Mouse (Mus musculus) limb, embryonic 11.5 days (tissue): ENCODE data around the gene Lmln. TPM values are rescaled to one million over a fixed set of nuclear protein-coding genes. Genes with fewer than 3 reads are reported as not detected.
"Not testable (repeated sequence)": the region's sequence is repeated elsewhere in the genome, so short reads cannot be mapped to it uniquely, and the experiment has no call there.

Source experiments
- ATAC-seq: fragments of 200-750 bp; cut with Nextera tagmentation; 2 replicates; pipeline ENCODE4 v1.8.0; 2017; ENCODE audit warnings: low read depth; ENCODE audit not compliant: insufficient number of reproducible peaks, low FRiP score, low TSS enrichment
- DNase-seq: peaks from one replicate; pipeline ENCODE4 v3.0.0-alpha.2; 2015; ENCODE audit warnings: low spot score
- H3K27ac ChIP-seq: fragments of 300-500 bp; sonication (generic); replicated peaks from 2 replicates; pipeline ENCODE4 v1.5.1; 2014; ENCODE audit warnings: low read depth, mild to moderate bottlenecking, low read length
- H3K27me3 ChIP-seq: fragments of 300-500 bp; sonication (generic); 2 replicates; pipeline ENCODE4 v1.6.1; 2014; ENCODE audit warnings: mild to moderate bottlenecking, low read length, mixed read lengths; ENCODE audit not compliant: control insufficient read depth, insufficient read depth
- H3K36me3 ChIP-seq: fragments of 300-500 bp; sonication (generic); 2 replicates; pipeline ENCODE4 v1.6.1; 2014; ENCODE audit warnings: mild to moderate bottlenecking, low read length, moderate library complexity, mixed read lengths; ENCODE audit not compliant: control insufficient read depth, insufficient read depth
- H3K4me1 ChIP-seq: fragments of 300-500 bp; sonication (generic); 2 replicates; pipeline ENCODE4 v1.6.1; 2014; ENCODE audit warnings: low read length, mixed read lengths; ENCODE audit not compliant: control insufficient read depth, insufficient read depth
- H3K4me2 ChIP-seq: fragments of 300-500 bp; sonication (generic); 2 replicates; pipeline ENCODE4 v1.6.1; 2014; ENCODE audit warnings: low read depth, mild to moderate bottlenecking, moderate library complexity; ENCODE audit not compliant: severe bottlenecking
- H3K4me3 ChIP-seq: fragments of 300-500 bp; sonication (generic); 2 replicates; pipeline ENCODE4 v1.5.1; 2014; ENCODE audit warnings: low read depth, low read length
- H3K9ac ChIP-seq: fragments of 300-500 bp; sonication (generic); 2 replicates; pipeline ENCODE4 v1.6.1; 2014; ENCODE audit warnings: mild to moderate bottlenecking, low read length
- H3K9me3 ChIP-seq: fragments of 300-500 bp; sonication (generic); 2 replicates; pipeline ENCODE4 v1.6.1; 2016; ENCODE audit warnings: low read length; ENCODE audit not compliant: control insufficient read depth
- WGBS: fragments of 180-500 bp; shearing (Covaris S2); extraction: QIAGEN DNeasy Blood & Tissue Kit; methylation state at CpG from one replicate; pipeline ENCODE4 v1.1.7; 2014; 5-methylcytosine and 5-hydroxymethylcytosine counted together
- polyA plus RNA-seq: library from polyadenylated mRNA; unstranded; fragments of >200 nt; fragmentation: Nextera tagmentation; extraction: Ambion mirVana; gene quantifications from 2 replicates; pipeline ENCODE4 v1.2.1, GENCODE M21; 2014

Gene Lmln
- polyA plus RNA-seq, 1 experiment from 2014 or later = 2.0 TPM

DNA sequence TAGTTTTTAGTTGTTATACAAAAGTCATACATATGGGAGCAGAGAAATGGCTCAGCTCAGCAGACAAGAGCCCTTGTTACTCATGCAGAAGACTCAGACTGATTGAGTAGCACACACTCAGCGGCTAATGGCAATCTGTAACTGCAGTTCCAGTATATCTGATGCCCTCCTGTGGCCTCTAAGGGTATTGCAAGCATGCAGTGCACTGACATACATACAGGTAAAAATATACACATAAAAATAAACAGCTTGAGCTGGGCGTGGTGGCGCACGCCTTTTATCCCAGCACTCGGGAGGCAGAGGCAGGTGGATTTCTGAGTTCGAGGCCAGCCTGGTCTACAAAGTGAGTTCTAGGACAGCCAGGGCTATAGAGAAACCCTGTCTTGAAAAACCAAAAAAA is 104.0 kb downstream of the Lmln start:
- 64% methylated on average over 6 of the region's 6 CpGs for WGBS
- H3K27ac ChIP-seq, H3K9me3 ChIP-seq, H3K36me3 ChIP-seq, H3K4me3 ChIP-seq, ATAC-seq, H3K9ac ChIP-seq, H3K4me2 ChIP-seq, H3K27me3 ChIP-seq, H3K4me1 ChIP-seq: not testable (repeated sequence)
- DNase-seq = peak; percentile 62

DNA sequence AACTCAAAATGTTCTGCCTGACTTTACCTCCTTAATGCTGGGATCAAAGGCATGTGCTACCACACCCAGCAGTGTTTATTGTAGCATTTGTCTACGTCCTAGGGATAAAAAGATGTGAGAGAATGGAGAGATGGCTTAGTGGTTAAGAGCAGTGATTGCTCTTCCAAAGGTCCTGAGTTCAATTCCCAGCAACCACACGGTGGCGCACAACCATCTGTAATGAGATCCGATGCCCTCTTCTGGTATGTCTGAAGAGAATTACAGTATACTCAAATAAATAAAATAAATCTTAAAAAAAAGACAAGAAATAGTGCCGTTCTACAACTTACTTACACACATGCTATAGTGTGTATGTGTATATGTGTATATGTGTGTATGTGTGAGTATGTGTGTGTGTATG is 105.2 kb downstream of the Lmln start:
- no peaks in the 10 kb centered on the region for H3K9me3 ChIP-seq
- H3K4me1 ChIP-seq = 0 out of 2 replicates have a peak, but pooled peaks cover 2% of the 10 kb centered on the region
- H3K27me3 ChIP-seq = no peaks in the 10 kb centered on the region
- ATAC-seq (no peak), DNase-seq (no peak)
- no peak overlapping the region for H3K4me3 ChIP-seq
- WGBS = 46% methylated on average over 5 of the region's 5 CpGs
- no peaks in the 10 kb centered on the region for H3K36me3 ChIP-seq
- no peak overlapping the region for H3K27ac ChIP-seq
- no peak overlapping the region for H3K4me2 ChIP-seq
- H3K9ac ChIP-seq = no peak overlapping the region

DNA sequence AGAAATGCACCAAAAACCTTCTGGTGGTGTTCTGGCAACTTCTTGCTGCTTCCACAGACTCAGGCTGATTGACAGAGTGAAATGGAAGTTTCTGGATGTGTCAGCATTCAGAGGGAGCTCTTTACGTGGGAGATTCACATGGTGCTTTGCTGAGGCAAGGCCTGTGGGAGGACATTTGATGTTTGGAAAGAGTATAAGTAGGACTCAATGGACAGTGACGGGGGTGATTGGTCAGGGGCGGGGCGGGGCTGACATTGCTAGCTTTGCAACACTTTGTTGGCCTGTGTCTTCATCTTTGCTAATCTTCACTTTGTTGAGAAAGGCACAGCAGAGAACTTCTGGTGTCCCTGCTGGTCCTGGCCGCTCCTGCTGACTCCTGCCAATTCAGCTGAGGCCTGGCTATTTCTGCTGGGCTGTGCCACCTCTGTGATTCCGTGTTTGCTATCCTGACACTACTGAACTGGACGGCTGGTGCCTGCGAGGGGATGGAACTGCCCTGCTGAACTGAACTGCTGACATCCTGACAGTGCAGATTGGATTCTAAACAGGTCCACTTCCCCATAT is 107.2 kb downstream of the Lmln start:
- 83% methylated on average over 8 of the region's 8 CpGs for WGBS
- H3K4me1 ChIP-seq = 0 out of 2 replicates have a peak, but pooled peaks cover 2% of the 10 kb centered on the region
- DNase-seq (no peak), ATAC-seq (no peak)
- H3K9ac ChIP-seq = no peak overlapping the region
- H3K27me3 ChIP-seq = no peaks in the 10 kb centered on the region
- H3K27ac ChIP-seq = no peak overlapping the region
- no peak overlapping the region for H3K4me2 ChIP-seq
- no peaks in the 10 kb centered on the region for H3K36me3 ChIP-seq
- H3K4me3 ChIP-seq = no peak overlapping the region
- no peaks in the 10 kb centered on the region for H3K9me3 ChIP-seq

DNA sequence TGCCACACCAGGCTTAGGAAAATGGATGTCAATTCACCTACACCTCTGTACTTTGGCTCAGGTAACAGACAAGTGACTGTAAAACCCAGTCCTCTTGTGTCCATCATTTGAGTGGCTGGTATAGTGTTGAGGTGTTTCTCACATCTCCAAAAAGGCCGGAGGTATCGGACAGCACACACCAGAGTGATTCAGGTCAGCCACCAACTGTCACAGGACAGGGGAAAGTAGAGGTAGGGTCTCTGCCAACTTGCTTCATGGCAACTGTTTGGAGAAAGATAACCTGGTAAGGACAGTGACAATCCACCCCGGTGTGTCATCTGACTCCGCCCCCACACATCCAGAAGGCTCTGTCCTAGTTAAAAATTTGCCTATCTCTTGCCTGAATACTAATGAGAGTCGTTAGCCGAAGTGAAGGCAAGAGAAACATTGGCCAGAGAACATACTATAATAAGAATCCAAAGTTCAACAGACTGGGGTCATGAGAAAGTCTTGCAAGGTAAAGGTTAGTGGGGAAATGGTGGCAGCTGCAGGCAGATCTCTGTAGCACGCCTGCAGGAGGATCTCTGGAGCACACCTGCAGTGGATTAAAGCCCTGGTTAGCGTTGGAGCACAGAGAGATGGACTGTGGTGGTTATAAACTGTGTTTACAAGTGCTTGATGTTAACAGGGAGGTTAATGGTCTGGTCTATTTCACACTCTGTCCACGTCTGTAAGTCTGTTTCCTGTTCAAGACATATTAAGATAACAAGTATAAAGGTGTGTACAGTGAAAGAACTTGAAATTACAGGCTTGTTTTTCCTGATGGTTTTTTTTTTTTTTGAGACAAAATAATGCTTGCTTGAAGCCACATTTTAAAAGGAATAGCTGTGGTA is 108.6 kb downstream of the Lmln start:
- H3K4me2 ChIP-seq = no peak overlapping the region
- H3K4me3 ChIP-seq = no peak overlapping the region
- no peak for ATAC-seq
- 59% methylated on average over 9 of the region's 9 CpGs for WGBS
- 0 out of 2 replicates have a peak, but pooled peaks cover 2% of the 10 kb centered on the region for H3K4me1 ChIP-seq
- H3K9me3 ChIP-seq = no peaks in the 10 kb centered on the region
- H3K27ac ChIP-seq = no peak overlapping the region
- H3K36me3 ChIP-seq = no peaks in the 10 kb centered on the region
- H3K9ac ChIP-seq = no peak overlapping the region
- peak; percentile 37 for DNase-seq
- H3K27me3 ChIP-seq = no peaks in the 10 kb centered on the region

DNA sequence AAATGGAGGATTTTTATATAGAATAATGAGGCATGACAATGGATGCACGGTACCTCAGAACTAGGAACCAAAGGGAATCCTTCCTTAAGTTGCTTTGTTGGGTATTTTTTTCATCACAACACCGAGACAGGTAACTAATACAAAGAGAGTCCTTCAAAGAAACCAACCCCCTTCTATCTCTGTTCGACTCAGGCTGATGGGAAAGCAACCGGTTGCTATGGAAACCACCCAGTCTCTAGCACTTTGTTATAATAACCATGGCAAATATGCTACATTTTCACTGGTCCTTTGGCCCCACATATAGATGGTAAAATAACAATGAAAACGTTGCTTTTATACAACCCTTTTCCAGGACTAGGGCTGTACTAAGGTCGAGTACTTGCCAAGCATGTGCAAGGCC is 109.5 kb downstream of the Lmln start:
- H3K36me3 ChIP-seq = no peaks in the 10 kb centered on the region
- 86% methylated on average over 6 of the region's 6 CpGs for WGBS
- H3K4me2 ChIP-seq = no peak overlapping the region
- H3K9me3 ChIP-seq = no peaks in the 10 kb centered on the region
- H3K4me1 ChIP-seq = 0 out of 2 replicates have a peak, but pooled peaks cover 2% of the 10 kb centered on the region
- DNase-seq (no peak), ATAC-seq (no peak)
- no peak overlapping the region for H3K27ac ChIP-seq
- no peak overlapping the region for H3K9ac ChIP-seq
- H3K27me3 ChIP-seq = no peaks in the 10 kb centered on the region
- H3K4me3 ChIP-seq = no peak overlapping the region

DNA sequence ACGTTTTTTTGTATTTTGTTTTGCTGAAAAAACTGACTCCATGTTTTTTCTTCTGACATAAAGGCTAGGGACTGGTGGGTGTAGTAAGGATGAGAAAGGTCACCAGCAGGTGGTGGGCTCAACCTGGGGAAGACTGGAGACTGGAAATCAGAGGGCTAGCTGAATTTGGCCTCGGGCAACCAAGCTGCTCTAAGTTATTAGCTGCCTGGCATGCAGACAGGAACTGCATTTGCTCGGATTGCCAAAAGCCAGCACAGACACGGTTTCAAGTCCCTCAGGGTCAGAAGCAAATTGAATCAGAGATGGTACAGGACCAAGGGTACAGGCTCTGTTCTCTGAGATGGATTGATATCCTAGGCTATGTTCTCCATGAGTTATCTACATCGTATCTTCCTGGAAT is 110.8 kb downstream of the Lmln start:
- Histone ChIP-seq H3K4me3 (no peak overlapping the region), H3K4me1 (0 out of 2 replicates have a peak, but pooled peaks cover 2% of the 10 kb centered on the region), H3K36me3 (no peaks in the 10 kb centered on the region), H3K9ac (no peak overlapping the region), H3K27ac (no peak overlapping the region), H3K9me3 (no peaks in the 10 kb centered on the region), H3K4me2 (no peak overlapping the region), H3K27me3 (no peaks in the 10 kb centered on the region)
- no peak for DNase-seq
- WGBS = 59% methylated on average over 5 of the region's 5 CpGs
- no peak for ATAC-seq

DNA sequence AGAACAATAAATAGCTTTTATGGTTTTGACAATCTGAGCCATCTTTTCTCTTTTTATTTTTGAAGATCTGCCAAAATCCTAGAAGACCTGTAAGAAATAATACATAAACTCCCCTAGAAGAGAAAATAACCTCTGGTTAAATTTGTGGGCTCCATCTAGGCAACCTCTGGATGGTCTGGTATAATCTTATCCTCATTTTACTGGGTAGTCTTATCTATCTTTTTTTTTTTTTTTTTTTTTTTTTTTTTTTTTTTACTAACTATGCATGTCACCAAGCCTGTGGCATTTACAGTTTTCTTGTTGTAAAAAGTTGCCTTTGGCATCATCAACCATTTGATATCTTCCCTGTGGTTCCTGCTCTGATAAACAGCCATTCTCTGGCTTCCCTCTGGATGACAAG is 112.4 kb downstream of the Lmln start:
- Histone ChIP-seq H3K9ac (no peak overlapping the region), H3K4me3 (no peak overlapping the region), H3K4me2 (no peak overlapping the region), H3K36me3 (no peaks in the 10 kb centered on the region), H3K27me3 (no peaks in the 10 kb centered on the region), H3K27ac (no peak overlapping the region), H3K4me1 (0 out of 2 replicates have a peak, but pooled peaks cover 2% of the 10 kb centered on the region), H3K9me3 (no peaks in the 10 kb centered on the region)
- ATAC-seq (no peak), DNase-seq (no peak)

DNA sequence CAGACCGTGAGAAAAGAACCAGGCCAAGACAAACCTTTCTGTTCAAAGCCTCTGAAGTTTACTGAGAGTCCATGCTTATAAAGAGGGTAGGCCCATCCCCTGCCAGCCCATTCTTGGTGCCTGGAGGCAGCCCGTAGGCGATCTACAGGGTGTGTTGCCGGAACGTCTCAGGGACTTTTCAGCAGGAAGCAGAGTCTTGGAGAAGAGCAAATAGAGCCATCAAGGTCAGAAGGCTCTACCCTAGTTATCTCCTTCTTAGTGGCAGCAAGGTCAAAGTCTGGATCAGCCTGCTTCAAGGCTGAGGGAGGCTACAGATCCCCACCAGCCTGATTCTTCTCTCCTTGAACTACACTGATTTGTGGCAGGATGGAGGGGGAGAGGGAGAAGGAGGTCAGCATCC is 114.5 kb downstream of the Lmln start:
- not testable (repeated sequence) for ATAC-seq, H3K36me3 ChIP-seq, H3K27ac ChIP-seq, H3K4me1 ChIP-seq, H3K4me2 ChIP-seq, DNase-seq, H3K27me3 ChIP-seq, H3K4me3 ChIP-seq, H3K9ac ChIP-seq, H3K9me3 ChIP-seq
- WGBS = 86% methylated on average over 5 of the region's 5 CpGs
